Mouse (Mus musculus) liver, postnatal 0 days (tissue): ENCODE data around the gene Ppp1r15b.

Experiments used
- CTCF ChIP-seq: sonication (generic); IDR thresholded peaks from 2 replicates; pipeline ENCODE4 v1.5.1; 2016; ENCODE audit warnings: antibody characterized with exemption, low read depth
- EP300 ChIP-seq: IDR thresholded peaks from 2 replicates; pipeline ENCODE4 v1.6.1; 2016; ENCODE audit warnings: antibody characterized with exemption, low read depth, mild to moderate bottlenecking

DNA sequence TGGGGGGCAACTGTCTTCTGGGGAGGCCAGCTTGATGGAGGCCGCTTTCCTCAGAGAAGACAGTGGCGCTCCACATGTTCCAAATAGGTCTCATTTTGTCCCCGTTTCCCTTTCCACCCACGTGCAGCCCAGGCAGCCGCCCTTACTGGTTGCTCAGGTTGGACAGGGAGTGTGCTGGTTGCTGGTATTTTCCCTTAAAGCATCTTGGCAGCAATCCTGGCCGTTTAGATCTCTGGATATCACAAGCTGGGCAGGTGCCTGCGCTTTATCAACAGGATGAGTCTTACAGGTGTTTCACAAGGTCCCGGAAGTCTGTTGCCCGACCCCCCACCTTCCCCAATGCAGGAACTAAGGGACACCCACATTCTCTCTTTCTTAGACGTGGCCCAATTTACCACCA lies 31.1 kb downstream of the Ppp1r15b start:
- no peak for TF ChIP-seq CTCF
- no peak for TF ChIP-seq EP300
